Mouse (Mus musculus): ENCODE data around the gene Ccdc12.

GRCm38 (mm10) chr9:110715426-110715825, 59.1 kb downstream of the Ccdc12 start:
- TF ChIP-seq POLR2A (IDR thresholded peaks at IDR 0.05; ENCODE audit: low read depth, low read length) (no peak), CTCF (conservative IDR thresholded peaks at IDR 0.05; ENCODE audit: insufficient read depth, insufficient read length, low read depth, low read length) (peak; percentile 49; the same call in 1 of the 2 replicates)
